Mouse (Mus musculus) intestine, embryonic 14.5 days (tissue): ENCODE results near the gene Leprot. TPM values are rescaled to one million over a fixed set of nuclear protein-coding genes. Genes with fewer than 3 reads are reported as not detected.

ENCODE experiments used
- ATAC-seq: fragments of 200-750 bp; cut with Nextera tagmentation; replicated peaks from 2 replicates; pipeline ENCODE4 v1.8.0; 2017; ENCODE audit warnings: low read depth, moderate number of reproducible peaks, moderate TSS enrichment, moderate library complexity; ENCODE audit not compliant: low FRiP score, low TSS enrichment
- DNase-seq: peaks from one replicate; pipeline ENCODE4 v3.0.0-alpha.2; 2018; ENCODE audit warnings: low spot score
- H3K27ac ChIP-seq: fragments of 300-500 bp; sonication (generic); 2 replicates; pipeline ENCODE4 v1.5.1; 2014; ENCODE audit warnings: low read depth, mild to moderate bottlenecking, control low read depth
- H3K27me3 ChIP-seq: fragments of 300-500 bp; sonication (generic); replicated peaks from 2 replicates; pipeline ENCODE4 v1.6.1; 2014; ENCODE audit warnings: low read length, control low read depth; ENCODE audit not compliant: control insufficient read depth, insufficient read depth
- H3K36me3 ChIP-seq: fragments of 300-500 bp; sonication (generic); 2 replicates; pipeline ENCODE4 v1.6.1; 2014; ENCODE audit warnings: low read length, control low read depth; ENCODE audit not compliant: control insufficient read depth, insufficient read depth
- H3K4me1 ChIP-seq: fragments of 300-500 bp; sonication (generic); replicated peaks from 2 replicates; pipeline ENCODE4 v1.6.1; 2014; ENCODE audit warnings: low read length, control low read depth, mixed read lengths; ENCODE audit not compliant: control insufficient read depth, insufficient read depth
- H3K4me2 ChIP-seq: fragments of 300-500 bp; sonication (generic); 2 replicates; pipeline ENCODE4 v1.6.1; 2014; ENCODE audit warnings: low read length
- H3K4me3 ChIP-seq: fragments of 300-500 bp; sonication (generic); 2 replicates; pipeline ENCODE4 v1.5.1; 2014; ENCODE audit warnings: low read depth, low read length, control low read depth, mixed read lengths
- H3K9ac ChIP-seq: fragments of 300-500 bp; sonication (generic); 2 replicates; pipeline ENCODE4 v1.6.1; 2014; ENCODE audit warnings: mild to moderate bottlenecking, low read length
- H3K9me3 ChIP-seq: fragments of 300-500 bp; sonication (generic); 2 replicates; pipeline ENCODE4 v1.6.1; 2016; ENCODE audit warnings: low read length, control low read depth; ENCODE audit not compliant: control insufficient read depth
- WGBS: fragments of 180-500 bp; shearing (Covaris S2); extraction: QIAGEN DNeasy Blood & Tissue Kit; methylation state at CpG from one replicate; pipeline ENCODE4 v1.1.7; 2014; 5-methylcytosine and 5-hydroxymethylcytosine counted together
- polyA plus RNA-seq: library from polyadenylated mRNA; unstranded; fragments of >200 nt; fragmentation: Nextera tagmentation; extraction: Ambion mirVana; gene quantifications from 2 replicates; pipeline ENCODE4 v1.2.1, GENCODE M21; 2014

The Leprot gene
- polyA plus RNA-seq, 1 experiment from 2014 or later = 75.7 TPM

GRCm38 (mm10) chr4:101675726-101676125, 28.2 kb downstream of the Leprot start:
- Histone ChIP-seq H3K9me3 (no peaks in the 10 kb centered on the region), H3K4me2 (no peak overlapping the region), H3K4me3 (no peak overlapping the region), H3K27me3 (no peaks in the 10 kb centered on the region), H3K9ac (no peak overlapping the region), H3K4me1 (no peaks in the 10 kb centered on the region), H3K36me3 (no peaks in the 10 kb centered on the region), H3K27ac (no peak overlapping the region)
- ATAC-seq (no peak), DNase-seq (no peak)
- WGBS = 56% methylated on average over 4 of the region's 4 CpGs

GRCm38 (mm10) chr4:101682620-101683019, 35.1 kb downstream of the Leprot start:
- no peaks in the 10 kb centered on the region for H3K27me3 ChIP-seq
- no peak overlapping the region for H3K4me2 ChIP-seq
- H3K27ac ChIP-seq = no peak overlapping the region
- H3K36me3 ChIP-seq = no peaks in the 10 kb centered on the region
- ATAC-seq (no peak), DNase-seq (no peak)
- H3K4me1 ChIP-seq = no peaks in the 10 kb centered on the region
- H3K9ac ChIP-seq = no peak overlapping the region
- no peak overlapping the region for H3K4me3 ChIP-seq
- H3K9me3 ChIP-seq = no peaks in the 10 kb centered on the region
- WGBS = 86% methylated on average over 4 of the region's 4 CpGs

- H3K4me3 ChIP-seq = no peak overlapping the region
- no peak overlapping the region for H3K9ac ChIP-seq
- no peaks in the 10 kb centered on the region for H3K4me1 ChIP-seq
- ATAC-seq (no peak), DNase-seq (no peak)
- H3K27me3 ChIP-seq = no peaks in the 10 kb centered on the region
- no peaks in the 10 kb centered on the region for H3K9me3 ChIP-seq
- no peaks in the 10 kb centered on the region for H3K36me3 ChIP-seq
- WGBS = 82% methylated on average over 3 of the region's 3 CpGs
- no peak overlapping the region for H3K4me2 ChIP-seq
- H3K27ac ChIP-seq = no peak overlapping the region
Measured at GRCm38 (mm10) chr4:101683086-101683485, 35.6 kb downstream of the Leprot start.

- ATAC-seq (no peak), DNase-seq (no peak)
- 86% methylated on average over 3 of the region's 3 CpGs for WGBS
- H3K4me2 ChIP-seq = no peak overlapping the region
- H3K27me3 ChIP-seq = no peaks in the 10 kb centered on the region
- no peaks in the 10 kb centered on the region for H3K9me3 ChIP-seq
- no peaks in the 10 kb centered on the region for H3K4me1 ChIP-seq
- H3K9ac ChIP-seq = no peak overlapping the region
- no peak overlapping the region for H3K4me3 ChIP-seq
- H3K27ac ChIP-seq = no peak overlapping the region
- no peaks in the 10 kb centered on the region for H3K36me3 ChIP-seq
Measured at GRCm38 (mm10) chr4:101684821-101685220, 37.3 kb downstream of the Leprot start.

GRCm38 (mm10) chr4:101686227-101686810, 38.8 kb downstream of the Leprot start:
- Histone ChIP-seq H3K27me3 (no peaks in the 10 kb centered on the region), H3K27ac (no peak overlapping the region), H3K4me2 (no peak overlapping the region), H3K4me3 (no peak overlapping the region), H3K9ac (no peak overlapping the region), H3K4me1 (no peaks in the 10 kb centered on the region), H3K9me3 (no peaks in the 10 kb centered on the region), H3K36me3 (no peaks in the 10 kb centered on the region)
- 75% methylated on average over 13 of the region's 13 CpGs for WGBS
- no peak for DNase-seq
- no peak for ATAC-seq

- Histone ChIP-seq H3K9me3 (no peaks in the 10 kb centered on the region), H3K4me3 (no peak overlapping the region), H3K27me3 (no peaks in the 10 kb centered on the region), H3K36me3 (no peaks in the 10 kb centered on the region), H3K4me2 (no peak overlapping the region), H3K4me1 (no peaks in the 10 kb centered on the region), H3K27ac (no peak overlapping the region), H3K9ac (no peak overlapping the region)
- ATAC-seq = no peak
- 84% methylated on average over 4 of the region's 4 CpGs for WGBS
- DNase-seq = no peak
Measured at GRCm38 (mm10) chr4:101689241-101689640, 41.7 kb downstream of the Leprot start.

- no peaks in the 10 kb centered on the region for H3K4me1 ChIP-seq
- H3K4me2 ChIP-seq = no peak overlapping the region
- no peak overlapping the region for H3K4me3 ChIP-seq
- no peak for ATAC-seq
- no peaks in the 10 kb centered on the region for H3K9me3 ChIP-seq
- H3K36me3 ChIP-seq = no peaks in the 10 kb centered on the region
- DNase-seq = no peak
- WGBS = 74% methylated on average over 5 of the region's 5 CpGs
- H3K27ac ChIP-seq = no peak overlapping the region
- no peak overlapping the region for H3K9ac ChIP-seq
- H3K27me3 ChIP-seq = no peaks in the 10 kb centered on the region
Measured at GRCm38 (mm10) chr4:101689645-101690044, 42.1 kb downstream of the Leprot start.

- Histone ChIP-seq H3K36me3 (no peaks in the 10 kb centered on the region), H3K27ac (no peak overlapping the region), H3K4me3 (no peak overlapping the region), H3K27me3 (no peaks in the 10 kb centered on the region), H3K4me2 (no peak overlapping the region), H3K9me3 (no peaks in the 10 kb centered on the region), H3K9ac (no peak overlapping the region), H3K4me1 (no peaks in the 10 kb centered on the region)
- no peak for DNase-seq
- 76% methylated on average over 4 of the region's 4 CpGs for WGBS
- ATAC-seq = no peak
Measured at GRCm38 (mm10) chr4:101692892-101693291, 45.4 kb downstream of the Leprot start.

- ATAC-seq = no peak
- H3K36me3 ChIP-seq = no peaks in the 10 kb centered on the region
- no peaks in the 10 kb centered on the region for H3K27me3 ChIP-seq
- H3K9ac ChIP-seq = no peak overlapping the region
- no peak for DNase-seq
- H3K4me1 ChIP-seq = no peaks in the 10 kb centered on the region
- no peak overlapping the region for H3K27ac ChIP-seq
- no peaks in the 10 kb centered on the region for H3K9me3 ChIP-seq
- no peak overlapping the region for H3K4me3 ChIP-seq
- H3K4me2 ChIP-seq = no peak overlapping the region
- 59% methylated on average over 6 of the region's 6 CpGs for WGBS
Measured at GRCm38 (mm10) chr4:101694529-101694928, 47.0 kb downstream of the Leprot start.
